Mouse (Mus musculus) adipocyte (in vitro differentiated cells): ENCODE measurements around the gene Mapkap1.
"Not testable (repeated sequence)": the region's sequence is repeated elsewhere in the genome, so short reads cannot be mapped to it uniquely, and the experiment has no call there.

ENCODE experiments used
- DNase-seq: peaks from one replicate; pipeline ENCODE4 v3.0.0-alpha.2; 2016; ENCODE audit warnings: low spot score

Mapkap1 gene

DNA sequence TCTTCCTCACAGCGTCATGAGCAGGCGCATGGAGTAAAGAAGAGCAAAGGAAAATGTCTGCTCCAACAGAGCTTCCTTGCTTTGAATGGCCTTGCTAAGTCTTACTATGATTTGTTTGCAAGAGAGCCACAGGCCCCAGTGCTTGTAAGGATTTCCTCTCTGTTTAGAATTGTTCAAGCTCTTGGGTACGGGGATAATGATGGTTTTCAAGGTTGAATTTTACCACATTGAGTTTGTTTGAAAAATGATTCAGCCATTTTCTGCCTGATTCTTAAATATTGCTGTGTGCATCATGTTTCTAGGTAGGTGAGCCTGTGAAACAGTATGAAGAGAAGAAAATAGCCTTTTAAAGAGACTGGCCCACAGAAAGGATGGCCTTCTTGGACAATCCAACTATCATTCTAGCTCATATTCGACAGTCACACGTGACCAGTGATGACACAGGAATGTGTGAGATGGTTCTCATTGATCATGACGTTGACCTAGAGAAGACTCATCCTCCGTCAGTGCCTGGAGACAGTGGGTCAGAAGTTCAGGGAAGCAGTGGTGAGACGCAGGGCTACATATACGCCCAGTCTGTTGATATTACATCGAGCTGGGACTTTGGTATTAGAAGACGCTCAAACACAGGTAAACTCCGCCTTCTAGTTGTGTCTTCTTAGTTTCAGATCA is 25.3 kb downstream of the Mapkap1 start:
- no peak for DNase-seq

DNA sequence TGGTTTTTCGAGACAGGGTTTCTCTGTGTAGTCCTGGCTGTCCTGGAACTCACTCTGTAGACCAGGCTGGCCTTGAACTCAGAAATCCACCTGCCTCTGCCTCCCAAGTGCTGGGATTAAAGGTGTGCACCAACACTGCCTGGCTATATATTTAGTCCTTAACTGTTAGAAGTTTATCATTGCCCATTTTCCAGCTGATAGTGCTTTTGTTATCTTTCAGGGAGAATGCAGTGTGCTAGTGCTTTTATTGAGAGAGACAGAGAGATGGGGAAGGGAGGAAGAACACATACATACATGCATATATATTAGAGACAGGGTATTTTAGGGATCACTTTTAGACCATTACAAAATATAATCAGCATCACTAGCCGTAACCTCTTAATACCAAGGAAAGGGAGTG is 26.3 kb downstream of the Mapkap1 start:
- DNase-seq = not testable (repeated sequence)

DNA sequence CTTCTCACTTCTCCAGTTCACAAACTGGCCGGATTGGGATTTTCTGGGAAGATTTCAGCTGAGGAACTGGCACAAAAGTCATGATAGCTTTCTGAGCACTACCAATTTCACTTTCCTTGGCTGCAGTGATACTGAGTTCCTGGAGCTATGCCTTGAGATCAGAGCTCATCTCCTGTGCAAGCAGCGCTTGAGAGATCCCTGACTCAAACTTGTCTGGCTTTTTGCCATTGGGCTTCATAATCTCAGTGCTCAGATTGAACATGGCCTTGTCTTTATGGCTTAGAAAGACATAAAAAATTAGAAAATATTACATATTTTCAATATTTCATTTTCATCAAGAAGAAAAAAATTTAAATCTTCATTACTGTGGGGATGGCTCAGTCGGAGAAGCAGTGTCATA is 29.8 kb downstream of the Mapkap1 start:
- DNase-seq = peak; percentile 81

DNA sequence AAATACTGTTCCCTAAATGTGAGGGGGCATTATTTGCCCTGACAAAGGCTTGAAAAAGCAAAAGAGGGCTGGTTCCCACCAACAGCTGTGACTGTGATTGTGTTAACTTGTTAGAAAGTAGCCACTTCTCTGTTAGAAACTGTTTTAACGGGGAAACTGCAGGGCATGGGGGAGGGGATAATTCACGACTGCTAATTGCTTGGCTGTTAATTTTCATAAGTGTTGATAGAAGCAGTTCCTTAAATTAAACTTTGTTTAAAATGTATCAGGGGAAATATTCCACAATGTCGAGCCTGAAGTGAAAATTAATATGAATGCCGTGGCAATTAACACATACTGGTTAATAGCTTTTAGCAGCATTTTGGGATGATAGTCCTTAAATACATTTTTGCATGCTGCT is 42.2 kb downstream of the Mapkap1 start:
- no peak for DNase-seq

DNA sequence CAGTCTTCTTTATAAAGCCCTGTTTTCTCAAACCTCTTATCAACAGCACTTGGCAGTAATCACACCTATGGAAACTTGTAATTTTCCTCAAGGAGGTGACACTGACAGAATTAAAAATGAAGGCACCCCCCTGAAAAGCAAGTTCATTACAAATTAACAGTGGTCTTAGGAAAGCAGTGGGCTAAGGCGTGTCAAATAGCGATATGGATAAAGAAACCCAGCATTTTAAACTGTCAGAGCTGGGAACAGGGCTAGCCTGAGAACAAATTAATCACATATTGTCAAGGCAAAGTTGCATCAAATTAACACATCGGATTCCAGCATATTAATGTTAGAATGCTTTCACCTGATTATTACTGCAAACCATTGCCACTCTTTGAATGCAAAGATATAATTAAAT is 55.9 kb downstream of the Mapkap1 start:
- DNase-seq = no peak

DNA sequence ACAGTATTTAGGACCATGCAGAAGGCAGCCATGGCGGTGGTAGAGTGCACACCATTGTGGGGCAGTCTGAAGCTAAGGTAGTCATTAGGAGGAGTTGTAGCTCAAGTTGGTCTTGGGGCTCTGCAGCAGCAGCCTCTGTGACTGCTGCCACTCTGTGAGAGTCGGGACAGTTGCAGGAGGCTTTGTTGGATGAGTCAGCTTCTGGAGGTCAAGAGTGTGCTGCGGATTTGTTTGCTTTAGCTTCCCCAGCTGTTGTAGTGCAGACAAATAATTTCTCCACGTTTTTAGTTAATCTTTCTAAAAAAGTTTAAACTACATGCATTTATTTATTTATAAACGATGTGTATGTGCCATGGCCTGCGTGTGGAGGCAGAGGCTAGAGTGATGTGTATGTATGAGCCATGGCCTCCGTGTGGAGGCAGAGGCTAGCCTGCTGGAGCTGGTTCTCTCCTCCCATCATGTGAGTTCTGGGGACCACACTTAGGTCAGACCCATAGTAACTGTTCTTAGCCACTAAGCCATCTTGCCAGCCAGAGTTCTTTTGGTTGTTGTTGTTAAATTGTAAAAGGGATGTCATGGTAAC is 62.1 kb downstream of the Mapkap1 start:
- peak; percentile 33 for DNase-seq

DNA sequence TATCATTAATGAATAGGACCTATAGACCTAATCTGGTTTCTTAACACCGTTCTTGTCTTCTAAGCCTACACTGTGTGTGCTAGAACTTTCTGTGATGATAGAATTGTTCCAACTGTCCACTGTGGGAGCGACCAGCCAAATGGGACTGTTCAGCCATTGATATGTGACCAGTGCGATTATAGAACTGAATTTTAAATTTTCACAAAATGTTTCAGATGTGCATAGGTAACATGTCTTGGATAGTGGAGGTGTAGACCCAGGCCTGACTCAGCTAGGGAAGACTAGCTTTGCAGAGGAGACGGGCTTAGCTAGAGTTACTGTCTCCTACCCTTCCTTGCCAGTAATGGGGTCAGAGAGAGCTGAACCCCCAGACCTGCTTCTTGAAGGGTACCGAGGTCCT is 62.8 kb downstream of the Mapkap1 start:
- DNase-seq = no peak

DNA sequence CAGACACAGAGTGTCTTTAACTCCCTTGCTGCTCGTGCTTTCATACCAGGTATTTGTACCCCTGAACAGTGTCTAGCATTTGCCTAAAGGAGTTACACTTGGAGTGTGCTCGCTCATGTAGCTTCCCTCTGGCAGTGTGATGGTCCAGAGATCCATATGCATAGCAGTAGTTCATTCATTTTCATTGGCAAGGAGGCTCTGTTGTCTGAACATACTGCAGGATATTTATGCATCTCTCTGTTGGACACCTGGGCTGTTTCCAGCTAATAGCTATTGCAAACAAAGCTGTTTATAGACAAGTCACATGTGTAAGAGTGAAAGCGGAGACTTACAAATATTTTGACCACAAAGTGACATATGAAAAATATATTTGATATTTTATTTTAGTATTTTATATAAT is 67.2 kb downstream of the Mapkap1 start:
- DNase-seq = no peak

DNA sequence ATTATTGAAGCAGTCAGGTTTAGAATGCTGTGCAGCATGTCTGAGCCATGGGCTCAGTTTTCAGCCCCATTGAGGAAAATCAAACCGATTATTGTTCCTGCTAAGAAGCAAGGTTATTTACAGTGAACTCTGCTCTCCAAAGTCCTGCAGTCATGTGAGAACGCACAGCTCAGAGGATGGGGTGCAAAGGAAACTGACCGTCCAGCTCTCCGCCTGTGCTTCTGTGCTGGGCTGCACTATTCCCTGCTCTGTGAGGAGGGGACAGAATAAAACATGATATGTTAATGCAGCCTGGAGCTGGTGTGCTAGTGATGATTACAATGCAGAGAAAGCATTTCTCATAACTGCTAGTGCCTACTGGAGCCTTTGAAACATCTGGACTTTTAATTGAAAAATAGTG is 74.8 kb downstream of the Mapkap1 start:
- DNase-seq = no peak

DNA sequence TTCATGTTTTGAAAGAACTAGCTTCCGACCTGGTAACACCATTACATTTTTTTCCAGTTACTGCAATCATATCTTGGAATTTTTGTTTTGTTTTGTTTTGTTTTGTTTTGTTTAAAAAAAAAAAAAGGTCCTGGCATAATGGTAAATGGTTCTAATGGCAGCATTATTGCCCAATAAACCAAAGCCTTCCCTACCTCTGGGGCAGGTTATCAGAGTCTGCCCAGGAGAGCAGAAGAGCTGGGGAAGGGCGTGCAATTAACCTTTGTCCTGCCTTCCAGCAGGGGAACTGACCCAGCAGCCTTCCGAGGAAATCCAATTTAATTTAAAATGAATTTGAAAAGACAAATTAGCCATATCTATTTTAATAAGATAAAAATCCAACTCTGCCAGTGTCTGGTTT is 75.5 kb downstream of the Mapkap1 start:
- no peak for DNase-seq

DNA sequence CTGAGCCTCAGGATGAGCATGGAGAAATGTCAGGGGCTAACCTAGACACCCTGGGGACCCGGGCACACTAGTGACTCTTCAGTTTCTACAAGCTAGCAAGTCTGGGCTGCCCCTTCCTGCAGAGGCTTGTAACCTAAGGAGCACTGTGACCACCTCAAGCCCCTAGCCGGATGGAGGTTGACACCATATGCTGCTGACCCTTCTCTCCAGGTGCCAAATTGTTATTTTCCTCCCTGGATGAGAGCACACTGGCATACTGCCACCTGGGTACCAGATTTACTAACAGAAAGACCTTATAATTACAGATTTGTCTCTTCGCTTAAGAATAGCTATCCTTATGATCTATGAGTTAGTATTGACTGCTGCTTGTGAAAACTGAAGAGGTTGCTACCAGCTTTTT is 76.0 kb downstream of the Mapkap1 start:
- DNase-seq = no peak

DNA sequence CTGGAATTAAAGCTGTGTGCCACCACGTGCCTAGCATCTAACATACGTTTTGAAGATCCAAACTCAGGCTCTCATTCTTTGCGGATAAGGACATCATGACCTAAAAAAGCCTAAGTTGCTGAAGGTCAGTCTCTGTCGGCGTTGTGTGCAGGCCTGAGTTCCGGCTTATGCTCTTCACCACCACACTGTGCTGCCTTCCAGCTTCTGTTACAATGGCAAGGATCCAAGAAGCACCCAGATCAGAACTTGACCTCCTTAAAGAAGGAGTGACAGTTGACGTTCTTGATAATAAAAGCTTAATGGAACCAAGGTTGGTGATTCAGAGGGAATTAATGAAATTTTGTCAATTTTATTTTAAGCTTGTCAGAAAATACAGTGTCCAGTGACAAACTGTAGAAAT is 80.7 kb downstream of the Mapkap1 start:
- DNase-seq = no peak

DNA sequence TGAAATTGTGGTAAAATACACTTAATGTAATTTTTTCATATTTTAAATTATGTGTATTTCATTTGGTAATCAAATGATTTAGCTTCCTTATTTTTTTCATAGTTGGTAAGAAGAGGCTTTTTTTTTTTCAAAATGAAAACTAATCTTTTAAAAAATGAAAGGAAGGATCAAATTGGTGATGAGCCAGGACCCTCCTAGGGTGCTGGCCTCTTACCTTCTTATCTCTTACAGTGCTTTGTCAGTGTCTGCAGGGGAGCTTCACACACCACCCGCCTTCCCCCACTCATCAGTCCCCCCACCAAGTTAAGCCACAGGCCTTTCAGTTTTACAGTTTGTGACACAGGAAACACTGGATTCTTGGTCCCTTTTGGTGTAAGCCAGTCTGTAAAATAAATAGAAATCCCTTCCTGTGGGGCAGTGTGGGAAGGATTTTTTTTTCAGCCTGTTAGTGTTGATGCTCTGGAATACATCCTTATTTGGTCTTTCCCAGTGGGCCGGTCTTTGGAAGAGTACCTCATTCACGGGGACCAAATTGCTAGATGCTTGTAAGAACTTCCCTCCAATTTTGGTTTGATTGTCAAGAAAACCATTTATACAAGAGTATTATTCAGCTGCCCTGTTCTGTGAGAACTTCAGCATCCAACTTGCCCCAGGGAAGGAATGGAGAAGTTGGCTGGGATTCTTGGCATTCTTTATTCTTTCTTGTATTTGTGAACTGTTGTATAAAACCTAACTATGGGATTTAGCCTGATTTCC is 97.6 kb downstream of the Mapkap1 start:
- no peak for DNase-seq

DNA sequence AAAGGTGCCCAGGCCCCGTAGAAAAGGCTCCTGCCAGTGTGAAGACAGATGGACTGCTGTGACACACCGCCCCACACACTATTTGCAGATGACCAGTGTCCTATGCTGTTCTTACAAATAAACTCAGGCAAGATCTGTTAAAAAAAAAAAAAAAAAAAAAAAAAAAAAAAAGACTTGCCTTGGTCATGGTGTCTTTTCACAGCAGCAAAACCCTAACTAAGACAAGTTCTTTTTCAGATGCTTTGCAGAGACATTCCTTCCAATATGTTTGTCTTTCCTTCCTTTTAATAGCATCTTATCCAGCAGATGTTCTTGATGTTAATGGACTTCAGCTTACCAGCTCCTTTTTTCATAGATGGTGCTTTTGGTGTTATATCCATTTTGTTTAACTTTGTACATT is 99.6 kb downstream of the Mapkap1 start:
- not testable (repeated sequence) for DNase-seq

DNA sequence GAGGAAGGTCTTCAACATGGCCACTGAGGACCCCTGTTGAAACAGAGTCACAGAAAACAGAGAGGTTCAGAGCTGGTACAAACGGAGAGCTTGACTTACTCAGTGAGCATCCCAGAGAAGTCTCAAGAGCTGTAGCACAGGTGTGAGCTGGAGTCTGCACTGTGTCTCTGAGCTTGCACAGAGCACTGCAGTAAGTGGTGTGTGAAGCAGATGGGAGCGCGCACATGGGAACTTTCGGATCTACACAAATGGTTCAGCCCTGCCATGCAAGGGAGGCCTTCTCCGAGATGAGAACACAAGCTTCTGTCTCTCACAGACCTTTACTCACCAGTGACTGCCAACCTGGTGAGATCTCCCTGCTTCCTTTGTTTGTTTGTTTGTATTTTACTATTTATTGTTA is 103.3 kb downstream of the Mapkap1 start:
- DNase-seq = no peak

DNA sequence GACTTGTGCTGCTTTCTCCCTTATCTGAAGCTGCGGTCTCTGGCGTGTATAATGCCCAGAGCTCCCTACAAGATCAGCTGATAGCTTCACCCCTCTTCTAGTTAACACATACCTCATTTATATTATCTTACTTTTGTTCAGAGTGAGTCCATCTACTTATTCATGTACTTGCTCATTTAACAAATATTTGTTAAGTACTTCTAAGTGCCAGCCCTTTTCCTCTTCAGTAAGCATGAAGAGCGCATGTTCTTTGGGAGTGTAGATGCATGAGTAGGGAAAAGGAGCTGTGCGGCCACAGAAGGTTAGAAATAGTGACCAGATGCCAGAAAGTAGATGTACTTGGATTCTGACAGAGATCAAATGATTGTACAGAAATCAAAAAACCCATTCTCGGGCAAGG is 108.7 kb downstream of the Mapkap1 start:
- no peak for DNase-seq

DNA sequence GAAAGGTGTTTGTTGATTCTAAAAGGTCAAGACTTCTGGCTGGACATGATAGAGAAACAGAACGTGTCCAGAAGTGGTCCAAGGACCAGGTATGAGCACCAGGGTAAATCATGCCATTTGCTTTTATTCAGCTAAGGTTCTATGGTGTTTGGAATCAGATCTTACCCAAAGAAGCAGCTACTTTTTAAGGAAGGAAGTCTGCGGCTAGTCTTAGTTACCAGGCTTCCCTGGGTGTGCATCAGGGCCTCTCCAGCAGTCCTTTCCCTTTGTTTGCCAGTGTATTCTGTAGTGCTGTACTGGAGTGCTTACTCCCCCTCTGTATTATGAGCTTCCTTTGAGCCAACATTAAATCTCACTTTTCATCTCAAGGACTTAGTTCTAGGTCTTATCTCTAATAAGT is 111.5 kb downstream of the Mapkap1 start:
- DNase-seq = no peak

DNA sequence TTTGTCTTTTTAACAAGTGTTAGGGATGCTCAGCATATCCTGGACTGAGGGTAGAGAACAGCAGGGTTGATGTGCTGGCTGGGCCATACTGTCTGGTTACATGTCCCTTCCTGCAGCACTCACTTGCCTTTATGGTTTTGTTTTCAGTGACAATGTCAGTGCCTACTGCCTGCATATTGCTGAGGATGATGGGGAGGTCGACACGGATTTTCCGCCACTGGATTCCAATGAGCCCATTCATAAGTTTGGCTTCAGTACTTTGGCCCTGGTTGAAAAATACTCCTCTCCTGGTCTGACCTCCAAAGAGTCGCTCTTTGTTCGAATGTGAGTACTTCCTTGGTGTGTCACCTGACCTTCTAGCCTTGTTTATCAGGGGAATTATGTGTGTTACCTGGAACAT is 112.0 kb downstream of the Mapkap1 start:
- DNase-seq = no peak

DNA sequence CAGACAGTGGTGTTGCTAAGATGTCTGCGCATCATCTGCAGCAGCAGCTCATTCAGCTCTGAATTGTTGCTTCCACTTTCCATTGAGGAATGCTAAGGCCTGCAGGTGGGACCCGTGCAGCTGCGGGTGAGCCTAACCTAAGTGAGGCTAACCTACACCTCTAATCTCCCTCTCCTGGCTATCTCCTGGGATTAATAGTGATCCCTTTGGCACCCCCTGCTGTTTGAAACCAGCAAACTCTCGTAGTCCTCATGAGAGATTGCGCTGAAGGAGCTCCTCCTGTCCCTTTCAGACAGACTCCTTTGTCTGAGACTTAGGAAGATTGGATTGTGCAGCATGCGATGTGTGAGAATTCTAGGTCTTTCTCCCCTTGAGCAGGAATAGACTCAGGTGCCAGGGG is 113.0 kb downstream of the Mapkap1 start:
- DNase-seq = peak; percentile 78

DNA sequence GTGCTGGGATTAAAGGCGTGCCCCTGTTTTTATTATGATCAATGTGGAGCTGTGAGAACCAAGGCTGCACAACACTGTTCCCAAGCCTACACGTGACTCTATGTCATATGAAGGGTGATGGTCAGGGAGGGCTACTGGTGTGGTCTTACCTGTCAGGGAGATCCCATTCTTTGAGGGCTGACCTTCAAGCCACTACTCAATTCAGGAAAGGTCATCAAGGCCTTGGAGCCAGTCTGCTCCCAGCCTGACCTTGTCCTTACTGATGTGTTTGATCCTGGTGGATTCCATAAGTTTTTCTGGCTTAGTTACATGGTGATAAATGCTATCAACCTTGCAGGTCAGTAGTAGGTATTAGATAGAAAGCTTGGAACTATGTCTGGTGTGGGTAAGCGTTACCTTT is 114.8 kb downstream of the Mapkap1 start:
- no peak for DNase-seq

DNA sequence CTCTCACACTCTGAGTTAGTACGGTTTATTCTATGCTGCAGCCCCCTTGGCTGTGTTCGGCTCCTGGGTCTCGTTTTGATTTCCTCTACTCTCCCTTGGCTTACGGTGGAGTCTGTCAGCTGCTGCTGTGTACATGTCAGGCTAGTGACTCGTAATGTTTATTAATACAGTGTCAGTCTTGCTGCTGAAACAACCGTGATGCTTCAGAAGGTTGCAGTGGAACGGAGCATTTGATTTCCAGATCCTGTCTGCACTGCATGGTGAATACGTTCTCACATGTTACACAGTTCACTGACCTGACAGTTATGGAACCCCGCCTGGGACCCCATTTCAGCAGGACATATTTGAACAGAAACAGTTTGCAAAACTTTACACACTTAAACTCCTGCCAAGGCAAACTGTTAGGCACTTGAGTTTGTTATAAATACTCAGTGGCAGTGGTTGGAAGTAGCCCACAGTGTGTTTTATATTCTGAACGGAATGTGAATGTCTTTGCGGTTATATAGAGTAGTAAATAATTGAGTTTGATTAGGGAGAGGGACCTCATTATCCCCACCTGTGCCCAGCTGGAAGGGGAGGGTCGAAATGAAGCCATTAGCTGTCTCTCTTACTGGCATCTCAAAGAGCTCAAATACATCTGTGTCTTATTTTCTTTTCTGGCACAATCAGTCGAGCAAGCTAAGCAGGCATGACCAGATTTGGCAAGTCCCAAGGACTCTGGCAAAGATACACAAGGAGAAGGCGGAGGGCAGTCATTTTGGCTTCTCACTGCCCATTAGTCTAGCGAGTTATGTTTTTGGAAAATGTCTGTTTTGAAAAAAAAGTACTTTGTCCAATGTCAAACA is 120.2 kb downstream of the Mapkap1 start:
- DNase-seq = peak; percentile 93

DNA sequence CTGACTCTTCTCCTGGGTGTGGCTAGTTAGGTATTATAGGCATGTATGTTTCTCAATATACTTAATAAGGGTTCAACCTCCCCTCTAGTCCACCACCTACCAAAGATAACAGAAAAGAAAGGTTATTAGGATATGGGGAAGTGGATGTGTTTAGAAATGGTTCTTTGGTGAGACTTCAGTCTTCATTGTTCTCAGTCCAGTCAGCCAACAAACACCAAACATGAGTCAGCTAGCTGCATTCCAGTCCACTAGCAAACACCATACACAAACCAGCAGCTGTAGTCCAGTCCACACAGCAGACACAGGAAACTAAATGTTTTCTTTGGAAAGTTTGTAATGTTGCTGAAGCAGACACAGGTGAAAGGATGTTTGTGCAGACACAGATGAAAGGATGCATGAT is 121.9 kb downstream of the Mapkap1 start:
- no peak for DNase-seq

DNA sequence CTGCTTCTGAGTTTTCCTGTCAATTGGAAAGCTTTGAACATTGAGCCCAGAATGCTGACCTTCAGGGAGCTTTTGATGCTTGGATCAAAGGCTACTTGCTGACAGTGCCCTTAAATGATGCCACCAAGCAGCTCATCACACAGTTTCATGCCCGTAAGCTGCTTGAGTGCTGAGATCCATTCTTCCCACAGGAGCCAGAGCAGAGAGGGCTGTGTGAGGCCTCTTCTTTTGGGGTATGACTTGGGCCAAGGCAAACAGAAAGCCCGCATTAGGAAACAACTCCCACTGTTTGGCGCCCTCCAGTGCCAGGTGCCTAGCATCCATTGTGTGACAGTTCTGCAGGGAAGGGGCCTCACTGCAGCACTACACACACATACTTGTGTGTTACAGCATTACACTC is 123.5 kb downstream of the Mapkap1 start:
- peak; percentile 52 for DNase-seq
